Mouse (Mus musculus) limb, embryonic 13.5 days (tissue): ENCODE data around the gene Trim45. TPM values are rescaled to one million over a fixed set of nuclear protein-coding genes. Genes with fewer than 3 reads are reported as not detected.
A peak's percentile ranks its signal among the peaks of the same experiment; 100 is the strongest.

Source experiments
- ATAC-seq: fragments of 200-750 bp; cut with Nextera tagmentation; 2 replicates; pipeline ENCODE4 v1.8.0; 2017; ENCODE audit warnings: low read depth, moderate number of reproducible peaks, moderate TSS enrichment; ENCODE audit not compliant: low FRiP score
- H3K27ac ChIP-seq: fragments of 300-500 bp; sonication (generic); 2 replicates; pipeline ENCODE4 v1.5.1; 2015; ENCODE audit warnings: inconsistent platforms, mild to moderate bottlenecking, moderate library complexity
- H3K27me3 ChIP-seq: fragments of 300-500 bp; sonication (generic); 2 replicates; pipeline ENCODE4 v1.6.1; 2015; ENCODE audit warnings: mild to moderate bottlenecking, inconsistent platforms
- H3K36me3 ChIP-seq: fragments of 300-500 bp; sonication (generic); 2 replicates; pipeline ENCODE4 v1.6.1; 2015; ENCODE audit warnings: inconsistent platforms, mild to moderate bottlenecking, moderate library complexity
- H3K4me1 ChIP-seq: fragments of 300-500 bp; sonication (generic); 2 replicates; pipeline ENCODE4 v1.6.1; 2015; ENCODE audit warnings: inconsistent platforms
- H3K4me2 ChIP-seq: fragments of 300-500 bp; sonication (generic); replicated peaks from 2 replicates; pipeline ENCODE4 v1.6.1; 2015; ENCODE audit warnings: inconsistent platforms, mild to moderate bottlenecking, moderate library complexity
- H3K4me3 ChIP-seq: fragments of 300-500 bp; sonication (generic); 2 replicates; pipeline ENCODE4 v1.5.1; 2015; ENCODE audit warnings: moderate library complexity, mild to moderate bottlenecking, inconsistent platforms
- H3K9ac ChIP-seq: fragments of 300-500 bp; sonication (generic); 2 replicates; pipeline ENCODE4 v1.6.1; 2015; ENCODE audit warnings: mild to moderate bottlenecking, inconsistent platforms
- H3K9me3 ChIP-seq: fragments of 300-500 bp; sonication (generic); 2 replicates; pipeline ENCODE4 v1.6.1; 2016; ENCODE audit warnings: inconsistent platforms
- WGBS: fragments of 180-500 bp; shearing (Covaris S2); methylation state at CpG from one replicate; pipeline ENCODE4 v1.1.7; 2015; 5-methylcytosine and 5-hydroxymethylcytosine counted together
- polyA plus RNA-seq: library from polyadenylated mRNA; unstranded; fragments of >200 nt; fragmentation: Nextera tagmentation; extraction: Ambion mirVana; gene quantifications from 2 replicates; pipeline ENCODE4 v1.2.1, GENCODE M21; 2015

The Trim45 gene
- polyA plus RNA-seq, 1 experiment from 2014 or later = 7.3 TPM

- 61% methylated on average over 6 of the region's 6 CpGs for WGBS
- Histone ChIP-seq H3K9ac (no peak overlapping the region), H3K27ac (no peak overlapping the region), H3K9me3 (no peaks in the 10 kb centered on the region), H3K36me3 (peaks cover 90% of the 10 kb centered on the region), H3K27me3 (no peaks in the 10 kb centered on the region), H3K4me2 (no peak overlapping the region), H3K4me1 (0 out of 2 replicates have a peak, but pooled peaks cover 2% of the 10 kb centered on the region), H3K4me3 (no peak overlapping the region)
- ATAC-seq = no peak
Measured at GRCm38 (mm10) chr3:100935521-100935920, 13.5 kb downstream of the Trim45 start.

GRCm38 (mm10) chr3:100936201-100936600, 14.2 kb downstream of the Trim45 start:
- no peaks in the 10 kb centered on the region for H3K9me3 ChIP-seq
- H3K36me3 ChIP-seq = peaks cover 90% of the 10 kb centered on the region
- H3K4me2 ChIP-seq = no peak overlapping the region
- H3K4me1 ChIP-seq = 0 out of 2 replicates have a peak, but pooled peaks cover 2% of the 10 kb centered on the region
- no peak overlapping the region for H3K4me3 ChIP-seq
- 93% methylated on average over 6 of the region's 6 CpGs for whole genome bisulfite sequencing
- ATAC-seq = no peak
- no peak overlapping the region for H3K9ac ChIP-seq
- H3K27me3 ChIP-seq = no peaks in the 10 kb centered on the region
- no peak overlapping the region for H3K27ac ChIP-seq

GRCm38 (mm10) chr3:100938211-100938610, 16.2 kb downstream of the Trim45 start:
- ATAC-seq = no peak
- Histone ChIP-seq H3K36me3 (peaks cover 86% of the 10 kb centered on the region), H3K4me2 (no peak overlapping the region), H3K4me3 (no peak overlapping the region), H3K9ac (no peak overlapping the region), H3K4me1 (0 out of 2 replicates have a peak, but pooled peaks cover 2% of the 10 kb centered on the region), H3K27me3 (no peaks in the 10 kb centered on the region), H3K9me3 (no peaks in the 10 kb centered on the region), H3K27ac (no peak overlapping the region)
- 90% methylated on average over 4 of the region's 4 CpGs for WGBS

- H3K9ac ChIP-seq = no peak overlapping the region
- WGBS = 88% methylated on average over 4 of the region's 4 CpGs
- H3K4me1 ChIP-seq = no peaks in the 10 kb centered on the region
- no peak for ATAC-seq
- H3K27me3 ChIP-seq = no peaks in the 10 kb centered on the region
- H3K36me3 ChIP-seq = peaks cover 92% of the 10 kb centered on the region
- H3K27ac ChIP-seq = no peak overlapping the region
- H3K4me3 ChIP-seq = no peak overlapping the region
- H3K4me2 ChIP-seq = no peak overlapping the region
- H3K9me3 ChIP-seq = no peaks in the 10 kb centered on the region
Measured at GRCm38 (mm10) chr3:100940496-100941037, 18.6 kb downstream of the Trim45 start.

GRCm38 (mm10) chr3:100947286-100947685, 25.3 kb downstream of the Trim45 start:
- no peak for ATAC-seq
- no peak overlapping the region for H3K9ac ChIP-seq
- no peaks in the 10 kb centered on the region for H3K4me1 ChIP-seq
- 92% methylated on average over 8 of the region's 8 CpGs for WGBS
- H3K27ac ChIP-seq = no peak overlapping the region
- peaks cover 92% of the 10 kb centered on the region for H3K36me3 ChIP-seq
- H3K27me3 ChIP-seq = no peaks in the 10 kb centered on the region
- no peak overlapping the region for H3K4me3 ChIP-seq
- H3K4me2 ChIP-seq = no peak overlapping the region
- H3K9me3 ChIP-seq = no peaks in the 10 kb centered on the region

- Histone ChIP-seq H3K4me3 (no peak overlapping the region), H3K9ac (no peak overlapping the region), H3K27ac (no peak overlapping the region), H3K27me3 (no peaks in the 10 kb centered on the region), H3K36me3 (peaks cover 92% of the 10 kb centered on the region), H3K4me1 (no peaks in the 10 kb centered on the region), H3K4me2 (no peak overlapping the region), H3K9me3 (no peaks in the 10 kb centered on the region)
- no peak for ATAC-seq
- 94% methylated on average over 4 of the region's 4 CpGs for WGBS
Measured at GRCm38 (mm10) chr3:100951531-100951930, 29.5 kb downstream of the Trim45 start.

GRCm38 (mm10) chr3:100954616-100955015, 32.6 kb downstream of the Trim45 start:
- H3K4me1 ChIP-seq = no peaks in the 10 kb centered on the region
- no peaks in the 10 kb centered on the region for H3K9me3 ChIP-seq
- H3K36me3 ChIP-seq = peaks cover 94% of the 10 kb centered on the region
- no peak for ATAC-seq
- no peak overlapping the region for H3K9ac ChIP-seq
- H3K4me3 ChIP-seq = no peak overlapping the region
- H3K4me2 ChIP-seq = no peak overlapping the region
- no peak overlapping the region for H3K27ac ChIP-seq
- no peaks in the 10 kb centered on the region for H3K27me3 ChIP-seq

- WGBS = 74% methylated on average over 5 of the region's 5 CpGs
- no peak for ATAC-seq
Measured at GRCm38 (mm10) chr3:100961007-100961406, 39.0 kb downstream of the Trim45 start.

GRCm38 (mm10) chr3:100961501-100961900, 39.5 kb downstream of the Trim45 start:
- 84% methylated on average over 7 of the region's 7 CpGs for WGBS
- no peaks in the 10 kb centered on the region for H3K27me3 ChIP-seq
- H3K9me3 ChIP-seq = no peaks in the 10 kb centered on the region
- H3K4me1 ChIP-seq = no peaks in the 10 kb centered on the region
- ATAC-seq = no peak
- no peak overlapping the region for H3K4me3 ChIP-seq
- H3K27ac ChIP-seq = no peak overlapping the region
- H3K4me2 ChIP-seq = no peak overlapping the region
- H3K36me3 ChIP-seq = peaks cover 65% of the 10 kb centered on the region
- H3K9ac ChIP-seq = no peak overlapping the region

More at GRCm38 (mm10) chr3:100961007-100961406, 39.0 kb downstream of the Trim45 start:
- peaks cover 70% of the 10 kb centered on the region for H3K36me3 ChIP-seq
- H3K4me3 ChIP-seq = no peak overlapping the region
- H3K27ac ChIP-seq = no peak overlapping the region
- no peaks in the 10 kb centered on the region for H3K9me3 ChIP-seq
- H3K27me3 ChIP-seq = no peaks in the 10 kb centered on the region
- H3K4me2 ChIP-seq = no peak overlapping the region
- no peak overlapping the region for H3K9ac ChIP-seq
- H3K4me1 ChIP-seq = no peaks in the 10 kb centered on the region

- no peaks in the 10 kb centered on the region for H3K27me3 ChIP-seq
- ATAC-seq = no peak
- no peaks in the 10 kb centered on the region for H3K9me3 ChIP-seq
- peaks cover 41% of the 10 kb centered on the region for H3K36me3 ChIP-seq
- H3K4me3 ChIP-seq = no peak overlapping the region
- no peak overlapping the region for H3K27ac ChIP-seq
- no peak overlapping the region for H3K4me2 ChIP-seq
- peaks cover 4% of the 10 kb centered on the region for H3K4me1 ChIP-seq
- H3K9ac ChIP-seq = no peak overlapping the region; the same call in 1 of the 2 replicates
- WGBS = 78% methylated on average over 14 of the region's 14 CpGs
Measured at GRCm38 (mm10) chr3:100963849-100964542, 42.0 kb downstream of the Trim45 start.

GRCm38 (mm10) chr3:100969176-100969917, 47.3 kb downstream of the Trim45 start, which contains the start of gene Ttf2:
Gene Ttf2, minus strand, starts transcription at chr3:100969663.
- Histone ChIP-seq H3K9me3 (no peaks in the 10 kb centered on the region), H3K4me2 (peak within 1 kb of the TSS; percentile 88), H3K9ac (peak within 1 kb of the TSS; percentile 78), H3K36me3 (no peaks in the 10 kb centered on the region), H3K4me1 (peaks cover 9% of the 10 kb centered on the region), H3K27ac (no peak within 1 kb of the TSS), H3K27me3 (no peaks in the 10 kb centered on the region), H3K4me3 (peak within 1 kb of the TSS; percentile 77)
- ATAC-seq = peak; percentile 98
- WGBS = under 1% methylated on average over 40 of the region's 40 CpGs

GRCm38 (mm10) chr3:100973906-100974305, 51.9 kb downstream of the Trim45 start:
- H3K4me3 ChIP-seq = no peak overlapping the region
- H3K9me3 ChIP-seq = no peaks in the 10 kb centered on the region
- no peaks in the 10 kb centered on the region for H3K36me3 ChIP-seq
- H3K9ac ChIP-seq = no peak overlapping the region
- ATAC-seq = no peak
- H3K4me2 ChIP-seq = no peak overlapping the region
- H3K4me1 ChIP-seq = peaks cover 6% of the 10 kb centered on the region
- no peaks in the 10 kb centered on the region for H3K27me3 ChIP-seq
- H3K27ac ChIP-seq = no peak overlapping the region
- 2% methylated on average over 1 of the region's 1 CpGs for WGBS
